ENCODE assay signal across 7 mouse cellular contexts in genomic region chr4:107886371-107886770, GRCm38 (mm10).
"Had no signal": no experiment of that assay in that cellular context is flagged by ENCODE, and none has a peak within 500 bp of the region (broad histone marks: within the 10 kb centered on the region; RNA-seq: fewer than 3 reads in every experiment).

No protein-coding gene starts in this region.

- DNase-seq: liver, postnatal 0 days; lung, adult 2 months; lung, postnatal 14 days; lung, postnatal 36 days; right cerebral cortex, postnatal 14 days; thymus, adult 2 months; thymus, postnatal 25 days had no signal
